Mouse (Mus musculus) neural tube, embryonic 14.5 days (tissue): ENCODE results near the gene Exd1. TPM values are rescaled to one million over a fixed set of nuclear protein-coding genes. Genes with fewer than 3 reads are reported as not detected.

Experiments
- ATAC-seq: fragments of 200-750 bp; cut with Nextera tagmentation; 2 replicates; pipeline ENCODE4 v1.8.0; 2017; ENCODE audit warnings: low read depth, mild to moderate bottlenecking, moderate TSS enrichment, moderate library complexity
- H3K27ac ChIP-seq: fragments of 300-500 bp; sonication (generic); 2 replicates; pipeline ENCODE4 v1.5.1; 2014; ENCODE audit warnings: low read depth, mild to moderate bottlenecking, control low read depth, low read length, moderate library complexity, mixed read lengths
- H3K27me3 ChIP-seq: fragments of 300-500 bp; sonication (generic); 2 replicates; pipeline ENCODE4 v1.6.1; 2014; ENCODE audit warnings: low read length; ENCODE audit not compliant: control insufficient read depth, insufficient read depth
- H3K36me3 ChIP-seq: fragments of 300-500 bp; sonication (generic); 2 replicates; pipeline ENCODE4 v1.6.1; 2014; ENCODE audit warnings: low read length, mixed read lengths; ENCODE audit not compliant: control insufficient read depth, insufficient read depth
- H3K4me1 ChIP-seq: fragments of 300-500 bp; sonication (generic); 2 replicates; pipeline ENCODE4 v1.6.1; 2014; ENCODE audit warnings: low read length; ENCODE audit not compliant: control insufficient read depth, insufficient read depth
- H3K4me2 ChIP-seq: fragments of 300-500 bp; sonication (generic); 2 replicates; pipeline ENCODE4 v1.6.1; 2014; ENCODE audit warnings: mild to moderate bottlenecking, low read depth, low read length, control low read depth
- H3K4me3 ChIP-seq: fragments of 300-500 bp; sonication (generic); 2 replicates; pipeline ENCODE4 v1.5.1; 2014; ENCODE audit warnings: low read depth, low read length, control low read depth, mixed read lengths
- H3K9ac ChIP-seq: fragments of 300-500 bp; sonication (generic); replicated peaks from 2 replicates; pipeline ENCODE4 v1.6.1; 2014; ENCODE audit warnings: low read depth, mild to moderate bottlenecking, control low read depth, low read length, mixed read lengths
- H3K9me3 ChIP-seq: fragments of 300-500 bp; sonication (generic); 2 replicates; pipeline ENCODE4 v1.6.1; 2016; ENCODE audit warnings: low read length; ENCODE audit not compliant: control insufficient read depth
- WGBS: fragments of 180-500 bp; shearing (Covaris S2); extraction: QIAGEN DNeasy Blood & Tissue Kit; methylation state at CpG from one replicate; pipeline ENCODE4 v1.1.7; 2014; 5-methylcytosine and 5-hydroxymethylcytosine counted together
- polyA plus RNA-seq: library from polyadenylated mRNA; unstranded; fragments of >200 nt; fragmentation: Nextera tagmentation; extraction: Ambion mirVana; gene quantifications from 2 replicates; pipeline ENCODE4 v1.2.1, GENCODE M21; 2014

Exd1 gene
- polyA plus RNA-seq = 0.62 and 1.0 TPM in 2 replicates

DNA sequence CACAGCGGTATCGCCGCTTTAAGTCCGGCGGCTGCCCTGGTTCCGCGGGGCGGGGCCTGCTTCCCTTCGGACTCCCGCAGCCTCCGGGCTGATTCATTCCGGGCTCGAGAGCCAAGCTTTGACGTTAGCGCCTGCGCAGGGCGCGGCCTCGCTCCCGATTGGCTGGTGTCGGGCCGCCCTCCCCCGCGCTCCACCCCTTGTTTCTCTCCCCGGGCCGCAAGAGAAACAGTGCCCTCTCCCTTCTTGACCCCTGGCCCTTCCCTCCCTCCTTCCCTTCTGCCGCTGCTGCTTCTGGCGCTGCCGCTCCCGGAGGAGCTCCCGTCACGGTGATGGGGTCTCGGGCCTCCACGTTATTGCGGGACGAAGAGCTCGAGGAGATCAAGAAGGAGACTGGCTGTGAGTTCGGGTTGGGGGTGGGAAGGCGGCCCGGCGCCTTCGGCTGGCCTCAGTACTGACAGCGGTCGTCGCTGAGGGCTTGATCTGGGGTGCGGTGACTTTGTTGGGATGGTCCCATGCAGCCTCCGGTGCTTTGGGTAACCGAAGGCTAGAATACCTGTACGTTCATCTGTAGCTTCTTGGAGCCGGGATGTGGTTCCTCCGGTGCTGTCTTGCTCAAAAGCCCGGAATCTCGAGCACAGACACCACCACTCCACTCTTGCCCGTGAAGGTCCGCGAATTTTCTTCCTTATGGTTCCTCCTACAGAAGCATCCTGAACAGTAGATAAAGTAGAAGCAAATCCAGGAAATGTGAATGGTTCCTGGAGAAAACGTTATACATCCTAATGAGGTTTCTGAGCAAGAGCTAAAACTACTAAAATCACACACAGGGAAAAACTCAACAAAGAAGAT lies at the start of gene Exd1, which contains the start of gene Chp1:
Exd1 (minus strand) TSS at position 106 of the 849 bp plus-strand sequence.
Chp1 (plus strand) TSS at position 176 of the 849 bp plus-strand sequence.
- under 1% methylated on average over 57 of the region's 57 CpGs for WGBS

GRCm38 (mm10) chr2:119596781-119597330 lies 49.4 kb upstream of the Exd1 start:
- H3K4me1 ChIP-seq = peaks cover 11% of the 10 kb centered on the region
- H3K4me2 ChIP-seq = no peak overlapping the region
- H3K27me3 ChIP-seq = peaks cover 2% of the 10 kb centered on the region; the same call in 1 of the 2 replicates
- no peak overlapping the region for H3K4me3 ChIP-seq
- no peak overlapping the region for H3K9ac ChIP-seq
- H3K36me3 ChIP-seq = peaks cover 20% of the 10 kb centered on the region; the same call in 1 of the 2 replicates
- no peak overlapping the region for H3K27ac ChIP-seq
- H3K9me3 ChIP-seq = no peaks in the 10 kb centered on the region
- WGBS = 98% methylated on average over 8 of the region's 8 CpGs
- ATAC-seq = no peak

More for the DNA sequence above, at the start of gene Exd1, which contains the start of gene Chp1:
- Histone ChIP-seq H3K27ac (peak within 1 kb of the TSS; percentile 77), H3K9me3 (no peaks in the 10 kb centered on the region), H3K9ac (peak within 1 kb of the TSS; percentile 64), H3K27me3 (no peaks in the 10 kb centered on the region), H3K36me3 (no peaks in the 10 kb centered on the region), H3K4me2 (peak within 1 kb of the TSS; percentile 56), H3K4me1 (peaks cover 12% of the 10 kb centered on the region), H3K4me3 (peak within 1 kb of the TSS; percentile 64)
- ATAC-seq = peak; percentile 99

DNA sequence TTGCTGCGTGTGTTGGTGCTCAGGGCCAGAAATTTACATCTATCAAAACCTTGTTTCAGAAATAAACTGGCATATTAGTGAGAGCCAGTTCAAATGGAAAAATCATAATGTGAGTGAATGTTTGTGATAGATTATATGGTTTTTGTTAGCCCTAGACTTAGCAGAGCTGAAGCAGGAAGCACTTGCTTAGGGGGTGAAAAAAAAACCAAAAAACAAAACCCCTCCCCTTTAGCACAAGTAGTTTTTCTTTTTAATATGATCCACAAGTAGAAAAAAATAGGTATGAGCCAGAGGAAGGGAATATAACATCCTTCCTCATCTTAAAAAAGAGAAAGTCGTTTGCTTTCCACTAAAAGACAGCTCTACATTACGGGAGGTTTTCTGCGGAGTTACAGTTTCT lies 47.9 kb upstream of the Exd1 start:
- Histone ChIP-seq H3K27me3 (peaks cover 2% of the 10 kb centered on the region; the same call in 1 of the 2 replicates), H3K4me2 (peak overlapping the region; percentile 74), H3K4me3 (peak overlapping the region; percentile 94), H3K9ac (peak overlapping the region; percentile 86), H3K27ac (no peak overlapping the region), H3K36me3 (peaks cover 20% of the 10 kb centered on the region; the same call in 1 of the 2 replicates), H3K4me1 (peaks cover 11% of the 10 kb centered on the region), H3K9me3 (no peaks in the 10 kb centered on the region)
- 60% methylated on average over 4 of the region's 4 CpGs for whole genome bisulfite sequencing
- ATAC-seq = no peak

DNA sequence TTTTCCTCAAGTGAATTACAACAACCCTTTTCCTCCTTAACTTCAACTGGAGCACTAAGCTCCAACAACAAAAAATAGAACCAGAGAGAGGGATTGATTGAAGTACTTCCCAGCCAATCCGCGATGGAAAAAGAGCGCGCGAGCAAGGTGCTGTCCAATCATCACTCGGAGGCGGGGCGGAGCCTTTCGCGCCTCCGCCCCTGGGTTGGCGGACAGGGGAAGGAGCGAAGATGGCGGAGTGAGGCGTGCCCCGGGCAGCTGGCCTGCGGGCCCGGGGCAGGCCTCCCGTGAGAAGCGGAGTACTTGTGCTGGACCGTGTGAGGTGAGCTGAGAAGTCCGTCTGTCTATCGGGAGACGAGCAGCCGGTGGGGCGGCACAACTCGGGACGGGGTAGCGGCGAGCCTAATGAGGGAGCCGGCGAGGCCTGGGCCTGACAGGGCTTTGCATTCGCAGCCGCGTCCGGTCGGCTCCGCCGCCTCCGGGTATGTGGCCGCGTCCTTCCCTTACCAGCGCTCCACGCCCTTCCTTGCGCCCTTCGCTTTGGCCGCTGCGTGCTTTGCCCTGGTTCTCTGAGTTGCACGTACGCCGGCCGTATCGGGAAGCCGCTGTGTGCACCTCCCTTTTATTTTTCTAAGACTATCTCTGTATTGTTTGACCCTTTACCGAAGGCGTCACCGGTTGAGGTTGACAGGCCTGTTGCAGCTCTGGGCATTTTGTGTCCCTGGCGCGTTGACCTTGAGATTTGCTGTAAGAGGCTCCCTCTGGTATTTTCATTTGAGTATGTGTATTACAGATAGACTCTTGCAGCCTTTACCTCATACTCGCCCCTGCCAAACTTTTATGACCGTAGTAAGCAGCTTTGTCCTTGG lies 46.9 kb upstream of the Exd1 start:
- WGBS = under 1% methylated on average over 61 of the region's 61 CpGs
- H3K9ac ChIP-seq = peak overlapping the region; percentile 86

DNA sequence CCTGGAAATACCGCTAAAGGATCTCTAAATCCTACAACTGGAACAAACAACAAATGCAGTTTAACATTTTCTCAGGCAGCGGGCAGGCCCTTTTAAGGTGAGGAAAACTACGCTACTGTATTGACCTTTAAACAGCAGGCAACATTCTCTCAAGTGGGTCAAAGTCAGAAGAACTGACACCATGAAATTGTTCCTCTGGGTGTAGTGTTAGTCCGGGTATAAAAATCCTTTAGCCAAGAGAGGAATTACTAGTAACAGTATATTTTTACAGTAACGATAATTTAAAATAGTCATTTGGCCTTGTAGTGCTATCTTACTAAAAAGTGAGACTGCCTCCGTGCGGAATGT lies 46.3 kb upstream of the Exd1 start:
- peak overlapping the region; percentile 94 for H3K4me3 ChIP-seq
- H3K4me2 ChIP-seq = peak overlapping the region; percentile 41
- peak overlapping the region; percentile 45; the same call in 1 of the 2 replicates for H3K27ac ChIP-seq
- H3K27me3 ChIP-seq = peaks cover 2% of the 10 kb centered on the region; the same call in 1 of the 2 replicates
- WGBS = 8% methylated on average over 7 of the region's 7 CpGs
- H3K9ac ChIP-seq = no peak overlapping the region
- peaks cover 13% of the 10 kb centered on the region; the same call in 1 of the 2 replicates for H3K36me3 ChIP-seq
- peak; percentile 38 for ATAC-seq
- H3K4me1 ChIP-seq = peaks cover 11% of the 10 kb centered on the region
- H3K9me3 ChIP-seq = no peaks in the 10 kb centered on the region

More for the DNA sequence above, 46.9 kb upstream of the Exd1 start:
- Histone ChIP-seq H3K4me1 (peaks cover 11% of the 10 kb centered on the region), H3K4me2 (peak overlapping the region; percentile 74), H3K4me3 (peak overlapping the region; percentile 94), H3K27ac (peak overlapping the region; percentile 80), H3K36me3 (peaks cover 16% of the 10 kb centered on the region; the same call in 1 of the 2 replicates), H3K27me3 (peaks cover 2% of the 10 kb centered on the region; the same call in 1 of the 2 replicates), H3K9me3 (no peaks in the 10 kb centered on the region)
- peak; percentile 99 for ATAC-seq

GRCm38 (mm10) chr2:119591247-119591646 lies 43.8 kb upstream of the Exd1 start:
- H3K9me3 ChIP-seq = no peaks in the 10 kb centered on the region
- 94% methylated on average over 3 of the region's 3 CpGs for WGBS
- no peak overlapping the region for H3K4me2 ChIP-seq
- H3K4me1 ChIP-seq = peaks cover 11% of the 10 kb centered on the region
- H3K27ac ChIP-seq = no peak overlapping the region
- no peak for ATAC-seq
- peaks cover under 1% of the 10 kb centered on the region; the same call in 1 of the 2 replicates for H3K36me3 ChIP-seq
- peaks cover 2% of the 10 kb centered on the region; the same call in 1 of the 2 replicates for H3K27me3 ChIP-seq
- H3K9ac ChIP-seq = no peak overlapping the region
- no peak overlapping the region for H3K4me3 ChIP-seq

- Histone ChIP-seq H3K4me3 (no peak overlapping the region), H3K27me3 (no peaks in the 10 kb centered on the region), H3K9me3 (no peaks in the 10 kb centered on the region), H3K4me1 (no peaks in the 10 kb centered on the region), H3K36me3 (no peaks in the 10 kb centered on the region), H3K27ac (no peak overlapping the region), H3K9ac (no peak overlapping the region), H3K4me2 (no peak overlapping the region)
- WGBS = 17% methylated on average over 4 of the region's 4 CpGs
- no peak for ATAC-seq
Measured at GRCm38 (mm10) chr2:119587383-119587782, 40.0 kb upstream of the Exd1 start.

GRCm38 (mm10) chr2:119584282-119584681 lies 36.9 kb upstream of the Exd1 start:
- no peak for ATAC-seq
- Histone ChIP-seq H3K4me2 (no peak overlapping the region), H3K36me3 (no peaks in the 10 kb centered on the region), H3K4me1 (no peaks in the 10 kb centered on the region), H3K4me3 (no peak overlapping the region), H3K9me3 (no peaks in the 10 kb centered on the region), H3K27ac (no peak overlapping the region), H3K27me3 (no peaks in the 10 kb centered on the region), H3K9ac (no peak overlapping the region)
- WGBS = 90% methylated on average over 8 of the region's 8 CpGs
